Mouse (Mus musculus): ENCODE results near the gene Epha6. TPM values are rescaled to one million over a fixed set of nuclear protein-coding genes. Genes with fewer than 3 reads are reported as not detected.

The Epha6 gene
- polyA plus RNA-seq, 1 experiment from 2014 or later = 0.07 TPM

DNA sequence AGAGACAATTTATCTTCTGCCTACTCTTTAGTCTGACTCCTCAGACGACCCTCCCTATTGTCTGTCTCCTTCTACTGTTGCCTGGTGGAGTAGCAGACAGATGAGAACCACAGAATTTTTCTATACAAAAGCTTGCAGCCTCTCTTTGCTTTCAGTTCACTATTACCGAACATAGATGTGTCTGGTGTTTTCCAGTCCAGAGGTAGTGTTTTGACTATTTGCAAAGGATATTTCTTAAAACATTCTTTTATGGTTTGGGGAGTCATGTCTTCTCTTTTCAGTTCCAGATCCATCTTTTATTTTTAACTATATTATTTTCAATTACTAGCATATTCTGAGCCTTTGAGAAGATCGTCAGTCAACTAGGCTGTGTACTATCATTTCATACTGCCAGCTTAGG lies 989.7 kb downstream of the Epha6 start:
- H3K4me3 ChIP-seq (ENCODE audit: low read length) = no peak overlapping the region
- H3K27me3 ChIP-seq (ENCODE audit: control insufficient read depth, insufficient read depth, low read length) = no peaks in the 10 kb centered on the region
- H3K27ac ChIP-seq (ENCODE audit: low read length) = no peak overlapping the region
- no peaks in the 10 kb centered on the region for H3K9me3 ChIP-seq (replicated peaks; ENCODE audit: control insufficient read depth, low read length)
- no peak for ATAC-seq (replicated peaks; ENCODE audit: extremely low read depth, insufficient read depth, low FRiP score)
- WGBS = 79% methylated on average over 3 of the region's 3 CpGs
- no peaks in the 10 kb centered on the region for H3K4me1 ChIP-seq (ENCODE audit: control insufficient read depth, insufficient read depth, low read length)
- no peak overlapping the region for H3K9ac ChIP-seq (ENCODE audit: low read length)
- H3K4me2 ChIP-seq (ENCODE audit: low read depth, low read length) = no peak overlapping the region
- H3K36me3 ChIP-seq (ENCODE audit: control insufficient read depth, insufficient read depth) = no peaks in the 10 kb centered on the region

DNA sequence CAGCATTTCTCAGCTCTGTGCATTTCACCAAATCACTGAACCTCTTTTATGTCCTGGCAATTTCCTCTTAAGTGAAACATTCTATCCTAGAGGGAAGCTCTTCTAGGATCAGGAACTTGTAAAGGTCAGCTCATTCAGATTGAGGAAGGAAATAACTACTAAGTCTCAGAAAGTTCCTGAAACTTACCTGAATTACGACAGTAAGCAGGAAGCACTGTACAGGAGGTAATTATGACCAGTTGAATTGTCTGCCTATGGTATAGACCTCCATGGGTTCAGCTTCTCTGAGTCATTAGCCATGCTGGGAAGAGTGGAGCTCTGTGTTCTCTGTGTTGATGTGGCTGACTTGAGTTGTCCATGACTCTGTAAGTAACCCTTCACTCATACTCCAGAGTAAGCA lies 994.6 kb downstream of the Epha6 start:
- WGBS = 73% methylated on average over 1 of the region's 1 CpGs
- Histone ChIP-seq H3K9ac (ENCODE audit: low read length) (no peak overlapping the region), H3K4me2 (ENCODE audit: low read depth, low read length) (no peak overlapping the region), H3K4me1 (ENCODE audit: control insufficient read depth, insufficient read depth, low read length) (no peaks in the 10 kb centered on the region), H3K27ac (ENCODE audit: low read length) (no peak overlapping the region), H3K36me3 (ENCODE audit: control insufficient read depth, insufficient read depth) (no peaks in the 10 kb centered on the region), H3K9me3 (replicated peaks; ENCODE audit: control insufficient read depth, low read length) (no peaks in the 10 kb centered on the region), H3K27me3 (ENCODE audit: control insufficient read depth, insufficient read depth, low read length) (no peaks in the 10 kb centered on the region), H3K4me3 (ENCODE audit: low read length) (no peak overlapping the region)
- ATAC-seq (replicated peaks; ENCODE audit: extremely low read depth, insufficient read depth, low FRiP score) = no peak

DNA sequence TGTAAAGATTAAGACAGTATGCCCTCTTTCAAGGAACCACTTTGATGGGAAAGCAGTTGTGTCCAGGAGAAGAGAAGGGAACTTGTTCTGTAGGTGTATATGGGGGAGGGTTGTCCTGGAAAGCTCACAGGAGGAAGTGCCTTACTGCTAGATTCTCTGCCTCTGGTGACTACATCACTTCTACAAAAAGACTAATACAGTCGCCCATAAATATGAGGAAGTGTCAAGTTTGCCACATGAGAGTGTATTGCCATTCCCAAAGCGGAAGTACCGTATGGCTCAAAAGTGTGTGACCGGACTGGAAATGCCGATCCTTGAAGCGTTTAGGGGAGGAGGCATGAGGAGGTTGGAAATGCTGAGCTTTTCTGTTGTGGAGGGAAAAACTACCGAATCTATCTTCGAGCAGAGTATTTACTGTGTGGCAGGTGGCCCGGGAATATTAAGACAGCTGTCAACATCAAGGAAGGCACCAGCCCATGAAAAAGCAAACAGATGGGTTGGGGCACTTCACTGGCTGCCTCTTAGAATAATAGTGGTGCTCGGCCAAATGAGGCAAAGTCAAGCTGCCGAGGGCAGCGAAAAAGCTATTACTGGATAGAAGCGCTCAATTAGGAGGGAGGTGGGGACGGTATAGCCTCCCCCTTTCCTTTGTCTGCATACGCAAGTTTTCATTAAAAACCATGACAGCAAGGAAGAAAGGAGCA lies 1001.1 kb downstream of the Epha6 start:
- 0 out of 2 replicates have a peak, but pooled peaks cover 2% of the 10 kb centered on the region for H3K36me3 ChIP-seq (ENCODE audit: control insufficient read depth, insufficient read depth)
- no peak overlapping the region for H3K9ac ChIP-seq (ENCODE audit: low read length)
- no peaks in the 10 kb centered on the region for H3K27me3 ChIP-seq (ENCODE audit: control insufficient read depth, insufficient read depth, low read length)
- peaks cover 4% of the 10 kb centered on the region for H3K9me3 ChIP-seq (replicated peaks; ENCODE audit: control insufficient read depth, low read length)
- H3K4me2 ChIP-seq (ENCODE audit: low read depth, low read length) = no peak overlapping the region
- H3K4me3 ChIP-seq (ENCODE audit: low read length) = no peak overlapping the region
- 70% methylated on average over 15 of the region's 15 CpGs for WGBS
- no peak for ATAC-seq (replicated peaks; ENCODE audit: extremely low read depth, insufficient read depth, low FRiP score)
- no peak overlapping the region for H3K27ac ChIP-seq (ENCODE audit: low read length)
- no peaks in the 10 kb centered on the region for H3K4me1 ChIP-seq (ENCODE audit: control insufficient read depth, insufficient read depth, low read length)

Small RNAs within 50 kb of the gene (microRNA-seq; reads per million reads assigned to microRNA genes)
- not detected for gene Gm24755

Data from heart, embryonic 16.5 days (tissue).